26 mouse cellular contexts compared by ENCODE assay signal in genomic region chr2:179013891-179014593, GRCm38 (mm10).
DNase-seq lines count a peak whose midpoint lies in the region; ATAC-seq lines count a peak whose summit lies in the region.
"Had no signal": no experiment of that assay in that cellular context is flagged by ENCODE, and none has a peak within 500 bp of the region (broad histone marks: within the 10 kb centered on the region; RNA-seq: fewer than 3 reads in every experiment).

No protein-coding gene starts in this region.

- H3K4me2 ChIP-seq in kidney, embryonic 16.5 days (replicated peaks; ENCODE audit: low read depth, low read length), result no peak overlapping the region
- H3K4me2 ChIP-seq in midbrain, embryonic 11.5 days, result no peak overlapping the region
- H3K4me2 ChIP-seq: embryonic facial prominence, embryonic 13.5 days; forebrain, embryonic 12.5 days; forebrain, embryonic 15.5 days; heart, embryonic 13.5 days; hindbrain, embryonic 12.5 days; hindbrain, embryonic 15.5 days had no signal

- no peak overlapping the region for H3K27ac ChIP-seq in kidney, embryonic 16.5 days (ENCODE audit: low read length)
- H3K27ac ChIP-seq in midbrain, embryonic 11.5 days (ENCODE audit: low read depth, low read length), result no peak overlapping the region
- no peak overlapping the region; the same call in 1 of the 2 replicates for H3K27ac ChIP-seq in midbrain, embryonic 10.5 days (replicated peaks)
- H3K27ac ChIP-seq: embryonic facial prominence, embryonic 10.5 days; embryonic facial prominence, embryonic 13.5 days; forebrain, embryonic 12.5 days; forebrain, embryonic 15.5 days; heart, adult 2 months; heart, embryonic 10.5 days; heart, embryonic 13.5 days; hindbrain, embryonic 12.5 days; hindbrain, embryonic 15.5 days had no signal

- peak; percentile 4 for DNase-seq in heart, adult 11 months
- DNase-seq in heart, postnatal 25 days (ENCODE audit: low spot score), result no peak
- DNase-seq in kidney, adult 9 months, result no peak
- DNase-seq in midbrain, embryonic 11.5 days (ENCODE audit: low spot score, missing footprints), result peak; percentile 17
- no peak for DNase-seq in midbrain, embryonic 10.5 days (ENCODE audit: low spot score)
- DNase-seq in left cerebral cortex, postnatal 14 days (ENCODE audit: low spot score in 2 of 2), result no peak
- DNase-seq: adrenal gland, adult 2 months; adrenal gland, postnatal 14 days; cerebellum, adult 11 months; cerebellum, adult 2 months; cerebellum, adult 9-11 months; cerebellum, postnatal 25 days; gastrocnemius, postnatal 25 days; heart, adult 2 months; heart, postnatal 14 days had no signal

- H3K4me3 ChIP-seq in kidney, embryonic 16.5 days (ENCODE audit: low read length), result no peak overlapping the region
- no peak overlapping the region for H3K4me3 ChIP-seq in midbrain, embryonic 11.5 days (ENCODE audit: low read depth, low read length)
- no peak overlapping the region for H3K4me3 ChIP-seq in midbrain, embryonic 10.5 days
- H3K4me3 ChIP-seq: embryonic facial prominence, embryonic 10.5 days; embryonic facial prominence, embryonic 13.5 days; erythroblast, embryonic 14.5 days; forebrain, embryonic 12.5 days; forebrain, embryonic 15.5 days; heart, adult 2 months; heart, embryonic 10.5 days; heart, embryonic 13.5 days; hindbrain, embryonic 12.5 days; hindbrain, embryonic 15.5 days had no signal

- no peaks in the 10 kb centered on the region for H3K9me3 ChIP-seq in kidney, embryonic 16.5 days (ENCODE audit: low read length)
- H3K9me3 ChIP-seq in midbrain, embryonic 11.5 days (ENCODE audit: control insufficient read depth, low read length), result no peaks in the 10 kb centered on the region
- H3K9me3 ChIP-seq in midbrain, embryonic 10.5 days (replicated peaks), result no peaks in the 10 kb centered on the region
- H3K9me3 ChIP-seq: embryonic facial prominence, embryonic 10.5 days; embryonic facial prominence, embryonic 13.5 days; forebrain, embryonic 12.5 days; forebrain, embryonic 15.5 days; heart, embryonic 10.5 days; heart, embryonic 13.5 days; hindbrain, embryonic 12.5 days; hindbrain, embryonic 15.5 days had no signal

- H3K36me3 ChIP-seq in kidney, embryonic 16.5 days (ENCODE audit: insufficient read depth, low read length), result no peaks in the 10 kb centered on the region
- no peaks in the 10 kb centered on the region for H3K36me3 ChIP-seq in midbrain, embryonic 11.5 days (ENCODE audit: control insufficient read depth, insufficient read depth, low read length)
- H3K36me3 ChIP-seq in midbrain, embryonic 10.5 days, result no peaks in the 10 kb centered on the region
- H3K36me3 ChIP-seq: embryonic facial prominence, embryonic 10.5 days; embryonic facial prominence, embryonic 13.5 days; forebrain, embryonic 12.5 days; forebrain, embryonic 15.5 days; heart, embryonic 10.5 days; heart, embryonic 13.5 days; hindbrain, embryonic 12.5 days; hindbrain, embryonic 15.5 days had no signal

- WGBS in kidney, embryonic 16.5 days, result 48% methylated on average over 6 of the region's 6 CpGs
- WGBS in midbrain, embryonic 11.5 days, result 77% methylated on average over 6 of the region's 6 CpGs
- WGBS in midbrain, embryonic 10.5 days, result 83% methylated on average over 6 of the region's 6 CpGs

- H3K4me1 ChIP-seq in kidney, embryonic 16.5 days (ENCODE audit: insufficient read depth, low read length), result no peaks in the 10 kb centered on the region
- H3K4me1 ChIP-seq in midbrain, embryonic 11.5 days (ENCODE audit: control insufficient read depth, insufficient read depth, low read length), result no peaks in the 10 kb centered on the region
- H3K4me1 ChIP-seq in midbrain, embryonic 10.5 days, result peaks cover 17% of the 10 kb centered on the region
- H3K4me1 ChIP-seq: forebrain, embryonic 15.5 days; heart, embryonic 10.5 days; heart, embryonic 13.5 days; hindbrain, embryonic 15.5 days had no signal

- ATAC-seq in kidney, embryonic 16.5 days (ENCODE audit: low FRiP score, low TSS enrichment), result peak; percentile 80
- no peak for ATAC-seq in midbrain, embryonic 11.5 days (ENCODE audit: low FRiP score)
- ATAC-seq: CD4-positive, CD25-positive, alpha-beta regulatory T cell, adult 4 months; forebrain, embryonic 15.5 days had no signal

- intact Hi-C loops in heart, postnatal 25 days (cut with DNase I), result no loop called here
- intact Hi-C loops in left cerebral cortex, postnatal 14 days (cut with DNase I), result no loop called here

- H3K9ac ChIP-seq in kidney, embryonic 16.5 days (replicated peaks; ENCODE audit: low read length), result no peak overlapping the region
- no peak overlapping the region for H3K9ac ChIP-seq in midbrain, embryonic 11.5 days (ENCODE audit: low read length)
- H3K9ac ChIP-seq: embryonic facial prominence, embryonic 13.5 days; forebrain, embryonic 12.5 days; forebrain, embryonic 15.5 days; heart, embryonic 13.5 days; hindbrain, embryonic 12.5 days; hindbrain, embryonic 15.5 days had no signal

- no peaks in the 10 kb centered on the region for H3K27me3 ChIP-seq in kidney, embryonic 16.5 days (ENCODE audit: insufficient read depth, low read length)
- no peaks in the 10 kb centered on the region for H3K27me3 ChIP-seq in midbrain, embryonic 11.5 days (ENCODE audit: control insufficient read depth, insufficient read depth, low read length)
- no peaks in the 10 kb centered on the region for H3K27me3 ChIP-seq in midbrain, embryonic 10.5 days (ENCODE audit: low read depth, poor library complexity, severe bottlenecking)
- H3K27me3 ChIP-seq: embryonic facial prominence, embryonic 13.5 days; forebrain, embryonic 15.5 days; heart, embryonic 13.5 days; hindbrain, embryonic 12.5 days; hindbrain, embryonic 15.5 days had no signal

Comparison
In these comparisons a context has a peak if more than half of its experiments do, and no peak if none do; other contexts are left out.
1. DNase-seq: peak in heart, adult 11 months (single experiment) and midbrain, embryonic 11.5 days (single experiment); none in heart, postnatal 25 days (single experiment), kidney, adult 9 months (single experiment), midbrain, embryonic 10.5 days (single experiment) and left cerebral cortex, postnatal 14 days (0 of 2).